Mouse (Mus musculus): ENCODE measurements at regions not wholly inside any gene's neighbourhood (a gene's known extent, or its start where the extent isn't known, plus 50 kb on each side); places are given as distances from the start of the nearest gene placed in this dataset.

DNA sequence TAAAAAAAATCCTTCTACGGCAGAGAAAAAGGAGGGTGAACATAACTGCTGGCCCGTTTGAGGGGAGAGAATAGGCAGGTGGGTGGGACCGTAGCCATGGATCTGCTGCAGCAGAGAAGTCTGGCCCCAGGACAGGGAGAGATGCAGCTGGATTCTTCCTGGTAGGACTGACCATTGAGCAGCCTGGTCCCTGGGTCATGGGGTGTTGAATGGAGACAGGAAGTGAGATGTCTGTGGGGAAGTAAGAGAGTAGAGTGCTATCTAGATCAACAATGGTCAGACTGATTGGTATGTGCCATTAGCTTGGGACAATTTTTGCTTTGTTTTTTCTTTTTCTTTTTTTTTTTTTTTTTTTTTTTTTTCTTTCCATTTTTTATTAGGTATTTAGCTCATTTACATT lies 1123.5 kb upstream of the A1bg start:
- no peak for DNase-seq (ENCODE audit: low spot score)

DNA sequence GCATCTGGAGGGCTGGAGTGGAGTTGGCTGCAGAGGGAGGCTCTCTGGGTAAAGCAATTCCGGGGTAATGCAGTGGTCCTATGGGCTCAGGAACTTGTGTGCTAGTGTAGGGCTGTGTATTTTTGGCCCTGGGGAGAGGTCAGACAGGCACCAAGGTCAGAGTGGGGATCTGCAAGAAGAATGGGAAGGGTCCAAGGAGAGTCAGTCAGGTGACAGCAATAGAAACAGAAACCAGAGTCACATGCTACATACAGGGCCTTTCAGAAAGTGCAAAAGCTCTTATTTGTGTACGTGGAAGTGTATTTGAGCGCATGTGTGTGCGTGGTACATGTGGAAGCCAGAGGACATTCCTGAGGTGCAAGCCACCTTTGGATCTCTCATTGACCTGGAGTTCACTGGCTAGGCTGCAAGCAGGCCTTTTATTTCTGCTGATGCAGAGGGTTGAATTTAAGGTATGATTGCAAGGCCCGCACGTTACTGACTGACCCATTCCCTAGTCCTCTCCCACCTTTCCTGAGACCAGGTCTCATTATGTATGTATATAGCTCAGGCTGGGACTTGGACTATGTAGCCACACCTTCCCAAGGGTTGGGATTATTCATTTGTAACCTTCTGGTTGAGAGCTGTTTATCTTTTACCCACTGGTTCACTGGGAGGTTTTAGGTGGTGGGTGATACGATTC lies 1122.0 kb upstream of the A1bg start:
- DNase-seq (ENCODE audit: low spot score): no peak

DNA sequence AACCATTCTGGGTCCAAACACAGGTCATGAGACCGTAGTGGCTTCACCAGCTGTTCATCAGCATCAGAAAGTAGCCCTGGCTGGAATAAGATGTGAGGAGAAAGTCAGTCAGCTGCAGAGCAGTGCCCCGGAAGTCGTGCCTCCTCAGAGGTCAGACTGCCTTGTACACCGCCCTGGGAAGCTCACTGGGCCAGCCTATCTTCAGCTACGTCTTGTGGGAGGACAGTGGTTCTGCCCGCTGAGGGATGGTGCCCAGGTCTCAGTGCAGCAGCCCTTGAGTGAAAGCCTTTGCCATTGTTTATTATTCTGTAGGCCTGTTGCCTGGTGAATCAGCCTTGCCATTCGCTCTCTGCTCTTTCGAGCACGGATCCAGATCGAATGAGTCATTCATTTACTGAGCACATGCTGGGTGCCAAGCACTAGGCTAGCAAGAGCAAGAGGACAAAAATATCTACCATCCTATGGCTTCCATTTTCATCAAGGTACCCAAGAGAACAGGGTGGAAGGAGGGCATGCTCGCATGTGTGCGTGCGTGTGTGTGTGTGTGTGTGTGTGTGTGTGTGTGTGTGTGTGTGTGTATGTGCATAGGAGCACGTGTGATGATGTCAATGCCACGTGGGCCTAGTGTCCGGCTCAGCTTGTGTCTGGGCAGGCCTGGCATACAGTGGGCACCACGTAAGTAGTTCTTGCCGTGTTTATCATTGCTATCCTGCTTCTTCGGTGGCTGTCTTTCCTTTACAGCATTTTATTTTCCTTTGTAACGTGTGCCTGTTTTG lies 1121.0 kb upstream of the A1bg start:
- DNase-seq (ENCODE audit: low spot score): no peak

DNA sequence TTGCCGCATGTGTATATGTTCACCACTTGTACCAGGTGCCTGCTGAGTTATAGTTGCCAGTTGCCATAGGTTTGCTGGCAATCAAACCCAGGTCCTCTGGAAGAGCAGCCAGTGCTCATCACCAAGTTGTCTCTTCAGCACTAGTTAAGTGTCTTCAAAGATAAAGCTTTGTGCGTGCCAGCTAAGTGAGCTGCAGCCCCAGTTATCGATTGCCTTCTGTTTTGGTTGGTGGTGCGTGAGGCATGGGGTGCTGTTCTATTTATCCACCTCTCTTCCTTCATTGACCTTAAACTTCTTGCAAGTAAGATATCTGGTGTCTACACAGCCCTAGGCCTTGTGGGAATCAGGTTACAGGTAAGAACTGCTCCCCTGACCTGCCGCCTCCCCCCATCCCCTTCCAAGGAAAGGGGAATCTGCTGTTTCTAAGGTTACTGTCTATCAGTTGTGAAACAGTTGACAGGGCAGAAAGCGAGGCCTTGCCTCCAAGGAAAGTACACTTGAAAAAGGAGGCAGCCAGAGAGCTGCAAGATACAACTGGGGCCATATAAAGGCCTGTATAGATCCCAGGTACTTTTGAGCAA lies 1120.2 kb upstream of the A1bg start:
- no peak for DNase-seq (ENCODE audit: low spot score)

Data from ovary, postnatal 14 days (tissue).